Mouse (Mus musculus): Measurements from ENCODE around the gene Emilin2.

GRCm38 (mm10) chr17:71203998-71204808 lies 107.6 kb downstream of the Emilin2 start:
- TF ChIP-seq POLR2A (IDR thresholded peaks at IDR 0.05; ENCODE audit: control insufficient read depth, low read depth, low read length) (no peak), CTCF (IDR thresholded peaks at IDR 0.05; ENCODE audit: control insufficient read depth, insufficient read depth, insufficient replicate concordance, low read depth, low read length) (no peak)

Measured in testis, adult 2 months (tissue).